Mouse (Mus musculus): ENCODE results near the gene Gpalpp1. TPM values are rescaled to one million over a fixed set of nuclear protein-coding genes. Genes with fewer than 3 reads are reported as not detected.

Gpalpp1 gene
- total RNA-seq, 1 experiment = 7.9 TPM

DNA sequence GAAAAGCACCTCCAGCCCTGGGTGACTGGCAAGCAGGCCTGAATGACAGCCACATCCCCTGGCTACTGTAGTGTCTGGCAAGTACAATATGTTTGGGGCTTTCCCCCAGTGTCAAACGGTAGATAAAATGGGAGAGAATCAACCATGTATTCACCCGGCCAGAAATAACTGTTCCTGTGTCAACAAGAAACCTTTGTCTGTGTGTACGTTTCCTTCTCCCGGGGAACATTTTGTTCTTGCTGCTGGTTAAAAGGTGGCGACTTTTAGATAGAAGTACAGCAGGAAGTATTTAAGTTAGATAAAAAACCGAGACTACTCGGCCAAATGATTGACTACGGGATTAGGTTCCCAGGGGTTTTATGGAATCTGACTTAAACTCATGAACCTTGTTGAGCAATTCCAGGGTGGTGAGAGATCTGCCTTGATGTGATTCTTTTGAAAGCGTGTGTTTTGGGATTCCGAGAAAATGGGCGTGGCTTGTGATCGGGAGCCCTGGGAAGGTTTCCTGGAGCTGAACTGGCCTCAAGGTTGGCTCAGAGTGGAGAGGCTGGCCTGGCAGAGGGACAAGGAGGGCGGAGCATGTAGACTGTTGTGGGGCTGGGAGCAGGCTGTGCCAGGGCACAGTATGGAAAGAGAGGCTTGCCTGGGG, 39.1 kb upstream of the Gpalpp1 start:
- Histone ChIP-seq H3K36me3 (ENCODE audit: control insufficient read depth, insufficient read depth, low read length, poor library complexity, severe bottlenecking) (no peaks in the 10 kb centered on the region), H3K9me3 (ENCODE audit: control insufficient read depth, insufficient read depth, low read depth, low read length) (no peaks in the 10 kb centered on the region), H3K27ac (ENCODE audit: insufficient read depth, low read depth, low read length, poor library complexity, severe bottlenecking) (peak overlapping the region; percentile 88; the same call in 1 of the 2 replicates), H3K4me1 (ENCODE audit: control insufficient read depth in 2 of 2, insufficient read depth in 2 of 2, low read length in 2 of 2, poor library complexity in 1 of 2) (peaks cover 4 to 7% of the 10 kb centered on the region in 2 experiments; a peak in 1 of 4 replicates), H3K4me3 (ENCODE audit: insufficient read depth in 1 of 2, low read depth in 1 of 2, low read length in 2 of 2, poor library complexity in 1 of 2, severe bottlenecking in 1 of 2) (peak overlapping the region; percentile 29 to 41; a peak in 3 of 4 replicates), H3K9ac (ENCODE audit: insufficient read depth, low read depth, low read length, poor library complexity, severe bottlenecking) (peak overlapping the region; percentile 66; the same call in 1 of the 2 replicates)
- in situ Hi-C loops (cut with MboI; ENCODE audit: low sequenced_read_pairs in 2 of 2, unreplicated experiment in 2 of 2) = loop anchor here (10.0 to 25.0 kb wide), 2 partner anchors 313 to 315 kb away; no protein-coding TSS in a partner anchor
- no peak for TF ChIP-seq HCFC1 (IDR thresholded peaks at IDR 0.05; ENCODE audit: borderline replicate concordance, insufficient read depth, low read length)
- no peak for TF ChIP-seq ZC3H11A (IDR thresholded peaks at IDR 0.05; ENCODE audit: borderline replicate concordance, low read depth, low read length)
- TF ChIP-seq CHD2 (IDR thresholded peaks at IDR 0.05; ENCODE audit: low read depth, low read length) = no peak
- TF ChIP-seq MAFK (IDR thresholded peaks at IDR 0.05; ENCODE audit: insufficient read depth, low read depth, low read length) = no peak
- TF ChIP-seq ZNF384 (IDR thresholded peaks at IDR 0.05; ENCODE audit: low read depth, low read length) = no peak
- DNase-seq (ENCODE audit: low read depth, low spot score) = peak; percentile 75

DNA sequence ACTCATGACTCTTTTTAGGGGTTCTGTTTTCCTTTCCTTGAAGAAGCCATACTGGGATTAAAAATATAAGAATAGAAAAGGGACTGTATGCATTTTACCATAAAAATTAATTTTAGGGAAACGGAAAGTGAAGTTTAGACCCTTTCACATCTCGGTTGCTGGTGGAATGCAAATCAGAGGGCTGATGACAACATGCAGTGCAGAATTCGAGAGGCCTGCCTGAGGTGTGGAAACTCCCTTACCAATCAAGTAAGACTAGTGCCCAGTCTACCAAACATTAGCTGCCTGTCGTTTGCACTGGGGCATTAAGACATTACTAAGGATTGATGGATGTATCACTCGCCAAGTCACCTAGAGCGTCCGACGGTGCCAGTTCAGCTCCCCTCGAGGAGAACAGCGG, 37.7 kb upstream of the Gpalpp1 start:
- Histone ChIP-seq H3K36me3 (ENCODE audit: control insufficient read depth, insufficient read depth, low read length, poor library complexity, severe bottlenecking) (no peaks in the 10 kb centered on the region), H3K4me3 (ENCODE audit: insufficient read depth in 1 of 2, low read depth in 1 of 2, low read length in 2 of 2, poor library complexity in 1 of 2, severe bottlenecking in 1 of 2) (no peak overlapping the region), H3K27ac (ENCODE audit: insufficient read depth, low read depth, low read length, poor library complexity, severe bottlenecking) (no peak overlapping the region), H3K9ac (ENCODE audit: insufficient read depth, low read depth, low read length, poor library complexity, severe bottlenecking) (no peak overlapping the region), H3K9me3 (ENCODE audit: control insufficient read depth, insufficient read depth, low read depth, low read length) (no peaks in the 10 kb centered on the region), H3K4me1 (ENCODE audit: control insufficient read depth in 2 of 2, insufficient read depth in 2 of 2, low read length in 2 of 2, poor library complexity in 1 of 2) (peaks cover 4 to 7% of the 10 kb centered on the region in 2 experiments; a peak in 1 of 4 replicates)
- DNase-seq (ENCODE audit: low read depth, low spot score) = no peak
- no peak for TF ChIP-seq MAFK (IDR thresholded peaks at IDR 0.05; ENCODE audit: insufficient read depth, low read depth, low read length)
- TF ChIP-seq ZC3H11A (IDR thresholded peaks at IDR 0.05; ENCODE audit: borderline replicate concordance, low read depth, low read length) = no peak
- no peak for TF ChIP-seq HCFC1 (IDR thresholded peaks at IDR 0.05; ENCODE audit: borderline replicate concordance, insufficient read depth, low read length)
- TF ChIP-seq CHD2 (IDR thresholded peaks at IDR 0.05; ENCODE audit: low read depth, low read length) = no peak
- TF ChIP-seq ZNF384 (IDR thresholded peaks at IDR 0.05; ENCODE audit: low read depth, low read length) = no peak
- in situ Hi-C loops (cut with MboI; ENCODE audit: low sequenced_read_pairs in 2 of 2, unreplicated experiment in 2 of 2) = no loop called here

DNA sequence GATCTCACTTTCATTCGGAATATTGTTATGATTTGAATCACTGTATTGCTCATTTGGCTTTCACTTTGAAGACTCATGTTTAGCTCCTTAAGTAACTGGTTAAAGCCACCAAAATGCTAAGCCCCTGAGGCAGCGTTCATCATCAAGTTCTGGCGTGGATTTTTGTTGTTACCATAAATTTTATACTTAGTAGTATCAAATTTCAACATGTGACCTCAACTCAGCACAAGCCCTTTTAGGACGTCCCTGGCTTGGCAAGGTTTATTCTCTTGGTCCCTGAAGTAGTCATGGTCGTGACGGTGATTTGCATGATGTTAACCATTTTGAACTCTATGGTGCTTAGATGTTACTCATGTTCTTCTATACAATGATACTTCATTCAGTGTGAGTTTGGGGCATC, 36.5 kb upstream of the Gpalpp1 start:
- Histone ChIP-seq H3K4me3 (ENCODE audit: insufficient read depth in 1 of 2, low read depth in 1 of 2, low read length in 2 of 2, poor library complexity in 1 of 2, severe bottlenecking in 1 of 2) (no peak overlapping the region), H3K4me1 (ENCODE audit: control insufficient read depth in 2 of 2, insufficient read depth in 2 of 2, low read length in 2 of 2, poor library complexity in 1 of 2) (peaks cover 4 to 7% of the 10 kb centered on the region in 2 experiments; a peak in 1 of 4 replicates), H3K27ac (ENCODE audit: insufficient read depth, low read depth, low read length, poor library complexity, severe bottlenecking) (no peak overlapping the region), H3K9ac (ENCODE audit: insufficient read depth, low read depth, low read length, poor library complexity, severe bottlenecking) (no peak overlapping the region), H3K9me3 (ENCODE audit: control insufficient read depth, insufficient read depth, low read depth, low read length) (no peaks in the 10 kb centered on the region), H3K36me3 (ENCODE audit: control insufficient read depth, insufficient read depth, low read length, poor library complexity, severe bottlenecking) (no peaks in the 10 kb centered on the region)
- TF ChIP-seq CHD2 (IDR thresholded peaks at IDR 0.05; ENCODE audit: low read depth, low read length) = no peak
- no peak for TF ChIP-seq MAFK (IDR thresholded peaks at IDR 0.05; ENCODE audit: insufficient read depth, low read depth, low read length)
- TF ChIP-seq ZNF384 (IDR thresholded peaks at IDR 0.05; ENCODE audit: low read depth, low read length) = no peak
- TF ChIP-seq ZC3H11A (IDR thresholded peaks at IDR 0.05; ENCODE audit: borderline replicate concordance, low read depth, low read length) = no peak
- TF ChIP-seq HCFC1 (IDR thresholded peaks at IDR 0.05; ENCODE audit: borderline replicate concordance, insufficient read depth, low read length) = no peak
- DNase-seq (ENCODE audit: low read depth, low spot score) = no peak
- in situ Hi-C loops (cut with MboI; ENCODE audit: low sequenced_read_pairs in 2 of 2, unreplicated experiment in 2 of 2) = no loop called here

DNA sequence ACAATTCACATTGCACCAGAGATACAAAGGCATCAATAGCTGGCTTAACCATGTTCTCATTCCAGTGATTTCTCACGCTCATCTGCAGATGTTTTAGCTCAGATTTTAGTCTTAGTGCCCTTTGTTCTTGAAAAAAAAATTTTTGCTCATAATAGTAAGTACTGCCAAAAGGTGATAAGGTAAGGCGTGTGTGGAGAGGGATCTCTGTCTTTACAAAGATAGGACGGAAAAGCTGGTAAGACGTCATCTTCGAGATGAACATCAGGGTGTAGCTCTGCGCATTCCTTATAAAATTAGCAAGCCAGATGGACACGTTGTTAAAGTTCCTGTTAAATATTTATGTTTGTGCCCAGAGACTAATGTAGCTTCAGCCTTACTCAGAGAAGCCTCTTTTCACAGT, 35.3 kb upstream of the Gpalpp1 start:
- Histone ChIP-seq H3K9me3 (ENCODE audit: control insufficient read depth, insufficient read depth, low read depth, low read length) (no peaks in the 10 kb centered on the region), H3K27ac (ENCODE audit: insufficient read depth, low read depth, low read length, poor library complexity, severe bottlenecking) (peak overlapping the region; percentile 18; the same call in 1 of the 2 replicates), H3K9ac (ENCODE audit: insufficient read depth, low read depth, low read length, poor library complexity, severe bottlenecking) (no peak overlapping the region), H3K36me3 (ENCODE audit: control insufficient read depth, insufficient read depth, low read length, poor library complexity, severe bottlenecking) (no peaks in the 10 kb centered on the region), H3K4me3 (ENCODE audit: insufficient read depth in 1 of 2, low read depth in 1 of 2, low read length in 2 of 2, poor library complexity in 1 of 2, severe bottlenecking in 1 of 2) (no peak overlapping the region), H3K4me1 (ENCODE audit: control insufficient read depth in 2 of 2, insufficient read depth in 2 of 2, low read length in 2 of 2, poor library complexity in 1 of 2) (peaks cover 4 to 7% of the 10 kb centered on the region in 2 experiments; a peak in 1 of 4 replicates)
- DNase-seq (ENCODE audit: low read depth, low spot score) = no peak
- in situ Hi-C loops (cut with MboI; ENCODE audit: low sequenced_read_pairs in 2 of 2, unreplicated experiment in 2 of 2) = no loop called here
- TF ChIP-seq ZNF384 (IDR thresholded peaks at IDR 0.05; ENCODE audit: low read depth, low read length) = no peak
- no peak for TF ChIP-seq ZC3H11A (IDR thresholded peaks at IDR 0.05; ENCODE audit: borderline replicate concordance, low read depth, low read length)
- TF ChIP-seq MAFK (IDR thresholded peaks at IDR 0.05; ENCODE audit: insufficient read depth, low read depth, low read length) = no peak
- TF ChIP-seq HCFC1 (IDR thresholded peaks at IDR 0.05; ENCODE audit: borderline replicate concordance, insufficient read depth, low read length) = no peak
- no peak for TF ChIP-seq CHD2 (IDR thresholded peaks at IDR 0.05; ENCODE audit: low read depth, low read length)

All from ES-E14 (cell line).